Mouse (Mus musculus): ENCODE data around the gene Daxx.

DNA sequence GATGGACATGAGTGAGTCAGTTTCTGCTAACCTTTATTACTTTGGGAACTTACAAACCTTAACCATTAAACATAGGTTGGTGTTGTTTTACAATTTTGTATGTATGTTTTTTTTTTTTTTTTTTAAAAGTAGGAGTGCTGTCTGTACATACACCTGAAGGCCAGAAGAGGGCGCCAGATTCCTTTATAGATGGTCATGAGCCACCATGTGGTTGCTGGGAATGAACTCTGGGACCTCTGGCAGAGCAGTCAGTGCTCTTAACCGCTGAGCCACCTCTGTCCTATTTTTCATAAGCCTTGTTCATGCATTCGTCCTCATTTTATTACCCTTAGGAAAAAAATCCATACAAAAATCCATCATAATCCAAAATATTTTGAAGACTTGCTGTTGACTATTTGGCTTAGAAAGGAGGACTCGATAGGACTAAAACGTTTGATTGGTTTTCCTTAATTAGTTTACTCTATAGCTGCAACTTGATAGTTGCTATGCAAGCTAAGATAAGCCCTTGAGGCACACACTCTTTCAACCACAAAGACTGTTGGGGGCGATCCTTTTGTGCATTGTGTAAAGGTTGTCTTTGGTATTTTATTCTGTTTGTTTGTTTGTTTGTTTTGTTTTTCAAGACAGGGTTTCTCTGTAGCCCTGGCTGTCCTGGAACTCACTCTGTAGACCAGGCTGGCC is 12.0 kb upstream of the Daxx start:
- TF ChIP-seq CTCF (IDR thresholded peaks at IDR 0.05; ENCODE audit: low read depth, low read length) (peak; percentile 46), POLR2A (IDR thresholded peaks at IDR 0.05; ENCODE audit: borderline replicate concordance, low read depth, low read length) (no peak)
